Mouse (Mus musculus): ENCODE data around the gene Ajm1. TPM values are rescaled to one million over a fixed set of nuclear protein-coding genes. Genes with fewer than 3 reads are reported as not detected.
A peak's percentile ranks its signal among the peaks of the same experiment; 100 is the strongest.

Ajm1 gene
- total and polyA plus RNA-seq, 3 experiments, result 0.04 to 0.32 TPM; not detected in 1

GRCm38 (mm10) chr2:25574579-25575431 lies 6.8 kb downstream of the Ajm1 start, which contains the start of the genes Mamdc4 and Phpt1:
TSS of gene Mamdc4 (minus strand) at chr2:25574845.
TSS of gene Phpt1 (minus strand) at chr2:25575224.
- Histone ChIP-seq H3K4me1 (ENCODE audit: control insufficient read depth in 1 of 2, insufficient read depth in 2 of 2, low read length in 2 of 2) (peaks cover 0 to 10% of the 10 kb centered on the region in 2 experiments; a peak in 1 of 4 replicates), H3K79me2 (ENCODE audit: control insufficient read depth, insufficient read depth, low read length, poor library complexity) (peaks cover 7% of the 10 kb centered on the region), H3K27ac (ENCODE audit: control insufficient read depth, low read depth, low read length) (peak within 1 kb of the TSS; percentile 87)
- peak; percentile 44 to 91 for TF ChIP-seq POLR2A (IDR thresholded peaks at IDR 0.05; ENCODE audit: control insufficient read depth in 1 of 2, insufficient read depth in 1 of 2, low read depth in 1 of 2, low read length in 2 of 2, poor library complexity in 1 of 2)
- no peak for TF ChIP-seq ZNF384 (IDR thresholded peaks at IDR 0.05; ENCODE audit: low read depth, low read length)
- peak; percentile 28; the same call in 1 of the 2 replicates for TF ChIP-seq GATA1 (IDR thresholded peaks at IDR 0.05; ENCODE audit: low read depth, low read length)
- peak; percentile 92 for TF ChIP-seq TBP (IDR thresholded peaks at IDR 0.05; ENCODE audit: low read depth, low read length)
- TF ChIP-seq MYB (IDR thresholded peaks at IDR 0.05; ENCODE audit: low read depth, low read length), result no peak
- no peak for TF ChIP-seq CHD1 (IDR thresholded peaks at IDR 0.05; ENCODE audit: low read depth, low read length)
- peak; percentile 32; the same call in 1 of the 2 replicates for TF ChIP-seq NRF1 (IDR thresholded peaks at IDR 0.05; ENCODE audit: insufficient read depth, low read depth, low read length, poor library complexity, severe bottlenecking)
- TF ChIP-seq MAFK (IDR thresholded peaks at IDR 0.05; ENCODE audit: borderline replicate concordance, low read depth, low read length), result no peak
- peak; percentile 8; the same call in 1 of the 2 replicates for TF ChIP-seq ETS1 (IDR thresholded peaks at IDR 0.05; ENCODE audit: low read depth, low read length)
- no peak for TF ChIP-seq SMC3 (IDR thresholded peaks at IDR 0.05; ENCODE audit: low read depth, low read length)
- peak; percentile 84 for TF ChIP-seq NELFE (IDR thresholded peaks at IDR 0.05; ENCODE audit: low read depth, low read length)
- peak; percentile 33; the same call in 1 of the 2 replicates for TF ChIP-seq MXI1 (IDR thresholded peaks at IDR 0.05; ENCODE audit: low read depth, low read length)
- no peak for TF ChIP-seq BHLHE40 (IDR thresholded peaks at IDR 0.05; ENCODE audit: borderline replicate concordance, low read depth, low read length)
- peak; percentile 87 for TF ChIP-seq CHD2 (IDR thresholded peaks at IDR 0.05; ENCODE audit: low read length)
- TF ChIP-seq MEF2A (IDR thresholded peaks at IDR 0.05; ENCODE audit: extremely low read depth, insufficient replicate concordance, low read depth, low read length, poor library complexity, severe bottlenecking), result no peak
- 0 out of 2 replicates have a peak, but pooled peaks have one; percentile 30 for TF ChIP-seq TCF12 (IDR thresholded peaks at IDR 0.05; ENCODE audit: low read depth, low read length)
- TF ChIP-seq HCFC1 (IDR thresholded peaks at IDR 0.05; ENCODE audit: low read depth, low read length), result peak; percentile 89
- TF ChIP-seq UBTF (IDR thresholded peaks at IDR 0.05; ENCODE audit: borderline replicate concordance, insufficient read depth, low read depth, low read length), result no peak
- 0 out of 2 replicates have a peak, but pooled peaks have one; percentile 31 for TF ChIP-seq USF1 (IDR thresholded peaks at IDR 0.05; ENCODE audit: low read depth, low read length)
- peak; percentile 66; the same call in 1 of the 2 replicates for TF ChIP-seq KAT2A (conservative IDR thresholded peaks at IDR 0.05; ENCODE audit: low read depth, low read length)
- TF ChIP-seq POLR2AphosphoS2 (IDR thresholded peaks at IDR 0.05; ENCODE audit: low read length), result peak; percentile 87
- no peak for TF ChIP-seq ZC3H11A (IDR thresholded peaks at IDR 0.05; ENCODE audit: low read depth, low read length)
- TF ChIP-seq ZMIZ1 (IDR thresholded peaks at IDR 0.05; ENCODE audit: low read depth, low read length), result peak; percentile 72; the same call in 1 of the 2 replicates
- TF ChIP-seq MAX (IDR thresholded peaks at IDR 0.05; ENCODE audit: low read length), result no peak
- TF ChIP-seq CTCF (IDR thresholded peaks at IDR 0.05 in 2 of 3, conservative IDR thresholded peaks at IDR 0.05 in 1 of 3; ENCODE audit: control insufficient read depth in 1 of 3, insufficient read depth in 1 of 3, low read depth in 2 of 3, low read length in 3 of 3, poor library complexity in 1 of 3, severe bottlenecking in 1 of 3), result no peak
- no peak for TF ChIP-seq POLR2AphosphoS5 (IDR thresholded peaks at IDR 0.05; ENCODE audit: borderline replicate concordance, low read depth, low read length)
- TF ChIP-seq RCOR1 (IDR thresholded peaks at IDR 0.05; ENCODE audit: low read depth, low read length), result no peak
- TF ChIP-seq E2F4 (IDR thresholded peaks at IDR 0.05; ENCODE audit: borderline replicate concordance, low read depth, low read length), result no peak
- no peak for TF ChIP-seq ZKSCAN1 (IDR thresholded peaks at IDR 0.05; ENCODE audit: low read depth, low read length)
- no peak for TF ChIP-seq TAL1 (IDR thresholded peaks at IDR 0.05; ENCODE audit: low read length)
- no peak for TF ChIP-seq RAD21 (IDR thresholded peaks at IDR 0.05; ENCODE audit: low read depth, low read length)
- TF ChIP-seq SIN3A (IDR thresholded peaks at IDR 0.05; ENCODE audit: low read length), result peak; percentile 82
- peak; percentile 59; the same call in 1 of the 2 replicates for TF ChIP-seq JUND (IDR thresholded peaks at IDR 0.05; ENCODE audit: low read depth, low read length)
- TF ChIP-seq ELF1 (IDR thresholded peaks at IDR 0.05; ENCODE audit: low read depth, low read length), result peak; percentile 30; the same call in 1 of the 2 replicates
- no peak for TF ChIP-seq USF2 (IDR thresholded peaks at IDR 0.05; ENCODE audit: borderline replicate concordance in 1 of 2, insufficient read depth in 1 of 2, low read depth in 1 of 2, low read length in 2 of 2)

More at GRCm38 (mm10) chr2:25574579-25575431, 6.8 kb downstream of the Ajm1 start, which contains the start of the genes Mamdc4 and Phpt1:
- peak within 1 kb of the TSS; percentile 60 to 81 for H3K4me3 ChIP-seq (ENCODE audit: control insufficient read depth in 1 of 2, insufficient read depth in 1 of 2, low read depth in 2 of 2, low read length in 2 of 2)
- peak within 1 kb of the TSS; percentile 73 for H3K9ac ChIP-seq (ENCODE audit: control insufficient read depth, low read depth, low read length, poor library complexity, severe bottlenecking)
- no peaks in the 10 kb centered on the region for H3K9me3 ChIP-seq (replicated peaks; ENCODE audit: insufficient read depth, low read length)
- no peaks in the 10 kb centered on the region for H3K27me3 ChIP-seq (ENCODE audit: control insufficient read depth in 1 of 2, insufficient read depth in 2 of 2, low read length in 2 of 2)
- peak; percentile 99 for DNase-seq (ENCODE audit: low read depth, low spot score)
- peaks cover 0 to 4% of the 10 kb centered on the region in 2 experiments; a peak in 1 of 4 replicates for H3K36me3 ChIP-seq (ENCODE audit: control insufficient read depth in 1 of 2, insufficient read depth in 2 of 2, low read length in 2 of 2)

All from MEL (cell line).